Comparison of ENCODE assay signal across 28 mouse cellular contexts in the genomic region with DNA sequence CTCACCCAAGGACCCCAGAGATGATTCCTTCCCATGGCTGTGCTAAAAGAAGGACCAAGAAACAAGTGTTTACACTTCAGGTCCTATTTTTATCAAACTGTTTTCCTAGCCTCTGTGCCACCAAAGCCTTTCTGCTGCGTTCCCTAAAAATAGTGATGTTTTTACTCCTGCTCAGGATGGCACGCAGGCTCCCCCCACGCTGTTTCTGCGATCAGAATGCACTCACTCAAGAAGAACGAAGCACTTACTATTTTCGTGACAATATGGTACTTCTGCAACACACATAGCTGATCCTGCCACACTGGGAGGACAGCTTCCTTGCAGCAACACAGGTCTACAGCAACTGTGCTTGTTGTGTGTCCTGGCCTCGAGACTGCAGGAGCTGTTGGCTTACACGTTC.
DNase-seq lines count a peak whose midpoint lies in the region; ATAC-seq and TF ChIP-seq lines count a peak whose summit lies in the region.
"Had no signal": no experiment of that assay in that cellular context is flagged by ENCODE, and none has a peak within 500 bp of the region (broad histone marks: within the 10 kb centered on the region; RNA-seq: fewer than 3 reads in every experiment).

No protein-coding gene starts in this region.

- peaks cover 5% of the 10 kb centered on the region; the same call in 1 of the 2 replicates for H3K79me2 ChIP-seq in heart, adult 2 months (replicated peaks; ENCODE audit: control insufficient read depth, insufficient read depth, low read length)

- H3K4me2 ChIP-seq in heart, embryonic 15.5 days: peak overlapping the region; percentile 4; the same call in 1 of the 2 replicates
- H3K4me2 ChIP-seq: embryonic facial prominence, embryonic 12.5 days; forebrain, embryonic 13.5 days; limb, embryonic 15.5 days; liver, embryonic 15.5 days; lung, embryonic 15.5 days; midbrain, embryonic 15.5 days; neural tube, embryonic 12.5 days; stomach, embryonic 15.5 days had no signal

- no peaks in the 10 kb centered on the region for H3K27me3 ChIP-seq in heart, adult 2 months (ENCODE audit: control insufficient read depth, insufficient read depth, low read length)
- H3K27me3 ChIP-seq in heart, embryonic 15.5 days: no peaks in the 10 kb centered on the region
- H3K27me3 ChIP-seq: forebrain, embryonic 13.5 days; limb, embryonic 15.5 days; liver, embryonic 15.5 days; lung, embryonic 15.5 days; midbrain, embryonic 15.5 days; neural tube, embryonic 12.5 days; stomach, embryonic 15.5 days had no signal

- no peaks in the 10 kb centered on the region for H3K36me3 ChIP-seq in heart, adult 2 months (ENCODE audit: control insufficient read depth, insufficient read depth, low read length)
- no peaks in the 10 kb centered on the region for H3K36me3 ChIP-seq in heart, embryonic 15.5 days
- H3K36me3 ChIP-seq: embryonic facial prominence, embryonic 12.5 days; limb, embryonic 15.5 days; liver, embryonic 15.5 days; lung, embryonic 15.5 days; midbrain, embryonic 15.5 days; neural tube, embryonic 12.5 days; stomach, embryonic 15.5 days had no signal

- no peak overlapping the region for H3K9ac ChIP-seq in heart, adult 2 months (ENCODE audit: low read depth, low read length)
- H3K9ac ChIP-seq in heart, embryonic 15.5 days: no peak overlapping the region
- H3K9ac ChIP-seq: embryonic facial prominence, embryonic 12.5 days; forebrain, embryonic 13.5 days; limb, embryonic 15.5 days; liver, embryonic 15.5 days; lung, embryonic 15.5 days; midbrain, embryonic 15.5 days; neural tube, embryonic 12.5 days; stomach, embryonic 15.5 days had no signal

- WGBS in heart, adult 2 months: 52% methylated on average over 8 of the region's 8 CpGs
- 43% methylated on average over 8 of the region's 8 CpGs for WGBS in heart, embryonic 15.5 days

- TF ChIP-seq CTCF in heart, adult 2 months (IDR thresholded peaks at IDR 0.05): no peak

- no peak for TF ChIP-seq EP300 in heart, adult 2 months (IDR thresholded peaks at IDR 0.05; ENCODE audit: insufficient read depth, low read depth, low read length)

- no peaks in the 10 kb centered on the region for H3K9me3 ChIP-seq in heart, embryonic 15.5 days (replicated peaks)
- H3K9me3 ChIP-seq: embryonic facial prominence, embryonic 12.5 days; forebrain, embryonic 13.5 days; limb, embryonic 15.5 days; liver, embryonic 15.5 days; lung, embryonic 15.5 days; megakaryocyte, embryonic 14.5 days; midbrain, embryonic 15.5 days; neural tube, embryonic 12.5 days; stomach, embryonic 15.5 days had no signal

- no peak for DNase-seq in heart, adult 2 months
- no peak for DNase-seq in heart, adult 8-10 months (ENCODE audit: low spot score)
- no peak for DNase-seq in heart, postnatal 4 days
- peak; percentile 32 for DNase-seq in right cerebral cortex, adult 18-20 months
- no peak for DNase-seq in right cerebral cortex, postnatal 14 days
- DNase-seq in cerebellum, postnatal 14 days: no peak
- DNase-seq: adrenal gland, adult 2 months; cerebellum, adult 11-12 months; cerebellum, postnatal 10 days; gastrocnemius, postnatal 10 days; kidney, postnatal 36 days; layer of hippocampus, adult 9-11 months; left cerebral cortex, postnatal 4 days; lung, postnatal 36 days; thymus, postnatal 25 days had no signal

- intact Hi-C loops in heart, adult 2 months (cut with DNase I): no loop called here

- peaks cover 38% of the 10 kb centered on the region for H3K4me1 ChIP-seq in heart, adult 2 months (ENCODE audit: control insufficient read depth, insufficient read depth, low read length)
- peaks cover 84% of the 10 kb centered on the region for H3K4me1 ChIP-seq in heart, embryonic 15.5 days (replicated peaks)
- H3K4me1 ChIP-seq: megakaryocyte, embryonic 14.5 days had no signal

- peak overlapping the region; percentile 6; the same call in 1 of the 2 replicates for H3K27ac ChIP-seq in heart, adult 2 months
- H3K27ac ChIP-seq in heart, embryonic 15.5 days: peak overlapping the region; percentile 79
- H3K27ac ChIP-seq: embryonic facial prominence, embryonic 12.5 days; forebrain, embryonic 13.5 days; hindbrain, postnatal 0 days; left cerebral cortex, adult 2 months; limb, embryonic 15.5 days; liver, embryonic 15.5 days; lung, embryonic 15.5 days; midbrain, embryonic 15.5 days; neural tube, embryonic 12.5 days; stomach, embryonic 15.5 days had no signal

- no peak overlapping the region for H3K4me3 ChIP-seq in heart, adult 2 months
- no peak overlapping the region for H3K4me3 ChIP-seq in heart, embryonic 15.5 days
- H3K4me3 ChIP-seq: embryonic facial prominence, embryonic 12.5 days; forebrain, embryonic 13.5 days; left cerebral cortex, adult 2 months; limb, embryonic 15.5 days; liver, embryonic 15.5 days; lung, embryonic 15.5 days; megakaryocyte, embryonic 14.5 days; midbrain, embryonic 15.5 days; neural tube, embryonic 12.5 days; stomach, embryonic 15.5 days had no signal

- no peak for ATAC-seq in heart, embryonic 15.5 days (replicated peaks; ENCODE audit: insufficient number of reproducible peaks, insufficient read depth, low FRiP score, low read depth)
- ATAC-seq: forebrain, embryonic 13.5 days; hindbrain, postnatal 0 days; intestine, embryonic 16.5 days; midbrain, embryonic 15.5 days had no signal

- TF ChIP-seq POLR2A in heart, adult 2 months (IDR thresholded peaks at IDR 0.05; ENCODE audit: insufficient read depth, low read depth, low read length): no peak
